Mouse (Mus musculus) stomach, postnatal 0 days (tissue): ENCODE results near the gene Wwc1. TPM values are rescaled to one million over a fixed set of nuclear protein-coding genes. Genes with fewer than 3 reads are reported as not detected.
A peak's percentile ranks its signal among the peaks of the same experiment; 100 is the strongest.

Experiments used
- ATAC-seq: fragments of 200-750 bp; cut with Nextera tagmentation; 2 replicates; pipeline ENCODE4 v1.8.0; 2017; ENCODE audit not compliant: low FRiP score, low TSS enrichment
- DNase-seq: peaks from one replicate; pipeline ENCODE4 v3.0.0-alpha.2; 2016; ENCODE audit warnings: low spot score
- H3K27ac ChIP-seq: fragments of 300-500 bp; sonication (generic); replicated peaks from 2 replicates; pipeline ENCODE4 v1.5.1; 2014; ENCODE audit warnings: mild to moderate bottlenecking, control low read depth
- H3K27me3 ChIP-seq: fragments of 300-500 bp; sonication (generic); 2 replicates; pipeline ENCODE4 v1.6.1; 2014; ENCODE audit warnings: low read length; ENCODE audit not compliant: control insufficient read depth, insufficient read depth
- H3K36me3 ChIP-seq: fragments of 300-500 bp; sonication (generic); 2 replicates; pipeline ENCODE4 v1.6.1; 2014; ENCODE audit warnings: low read length, mixed read lengths; ENCODE audit not compliant: control insufficient read depth, insufficient read depth
- H3K4me1 ChIP-seq: fragments of 300-500 bp; sonication (generic); replicated peaks from 2 replicates; pipeline ENCODE4 v1.6.1; 2014; ENCODE audit warnings: antibody characterized with exemption; ENCODE audit not compliant: control insufficient read depth, insufficient read depth
- H3K4me2 ChIP-seq: fragments of 300-500 bp; sonication (generic); replicated peaks from 2 replicates; pipeline ENCODE4 v1.6.1; 2014; ENCODE audit warnings: low read depth, mild to moderate bottlenecking, control low read depth, moderate library complexity
- H3K4me3 ChIP-seq: fragments of 300-500 bp; sonication (generic); 2 replicates; pipeline ENCODE4 v1.5.1; 2014; ENCODE audit warnings: low read depth, low read length, control low read depth
- H3K9ac ChIP-seq: fragments of 300-500 bp; sonication (generic); 2 replicates; pipeline ENCODE4 v1.6.1; 2014; ENCODE audit warnings: mild to moderate bottlenecking, low read length, control low read depth, mixed read lengths
- H3K9me3 ChIP-seq: fragments of 300-500 bp; sonication (generic); 2 replicates; pipeline ENCODE4 v1.6.1; 2016; ENCODE audit warnings: low read length; ENCODE audit not compliant: control insufficient read depth
- CTCF ChIP-seq: IDR thresholded peaks from 2 replicates; pipeline ENCODE4 v1.5.1; 2016; ENCODE audit warnings: antibody characterized with exemption, low read depth, mild to moderate bottlenecking, moderate library complexity
- EP300 ChIP-seq: optimal IDR thresholded peaks from 2 replicates; pipeline ENCODE3; 2016; ENCODE audit warnings: antibody characterized with exemption
- WGBS: fragments of 180-500 bp; shearing (Covaris S2); extraction: QIAGEN DNeasy Blood & Tissue Kit; methylation state at CpG from one replicate; pipeline ENCODE4 v1.1.7; 2014; 5-methylcytosine and 5-hydroxymethylcytosine counted together
- polyA plus RNA-seq: library from polyadenylated mRNA; unstranded; fragments of >200 nt; fragmentation: Nextera tagmentation; extraction: Ambion mirVana; gene quantifications from 2 replicates; pipeline ENCODE4 v1.2.1, GENCODE M21; 2015

Gene Wwc1
- polyA plus RNA-seq, 1 experiment from 2014 or later: 7.8 TPM

- Histone ChIP-seq H3K4me2 (no peak overlapping the region), H3K4me1 (no peaks in the 10 kb centered on the region), H3K4me3 (no peak overlapping the region), H3K27me3 (no peaks in the 10 kb centered on the region), H3K27ac (no peak overlapping the region), H3K36me3 (no peaks in the 10 kb centered on the region), H3K9ac (no peak overlapping the region), H3K9me3 (no peaks in the 10 kb centered on the region)
- DNase-seq (no peak), ATAC-seq (no peak)
- TF ChIP-seq CTCF (no peak), EP300 (no peak)
- WGBS: 66% methylated on average over 4 of the region's 4 CpGs
These were observed 9.6 kb upstream of the Wwc1 start for GRCm38 (mm10) chr11:35989967-35990366.

GRCm38 (mm10) chr11:35985841-35986393 is 5.6 kb upstream of the Wwc1 start:
- DNase-seq (peak; percentile 68), ATAC-seq (peak; percentile 59)
- Histone ChIP-seq H3K9me3 (no peaks in the 10 kb centered on the region), H3K27me3 (no peaks in the 10 kb centered on the region), H3K4me2 (peak overlapping the region; percentile 49), H3K36me3 (no peaks in the 10 kb centered on the region), H3K27ac (no peak overlapping the region), H3K9ac (no peak overlapping the region), H3K4me1 (no peaks in the 10 kb centered on the region), H3K4me3 (no peak overlapping the region; the same call in 1 of the 2 replicates)
- TF ChIP-seq EP300: no peak
- peak; percentile 73 for TF ChIP-seq CTCF
- WGBS: under 1% methylated on average over 19 of the region's 19 CpGs

GRCm38 (mm10) chr11:35982734-35983133 is 2.4 kb upstream of the Wwc1 start:
- Histone ChIP-seq H3K27me3 (no peaks in the 10 kb centered on the region), H3K9ac (no peak overlapping the region), H3K4me3 (no peak overlapping the region), H3K27ac (no peak overlapping the region), H3K9me3 (no peaks in the 10 kb centered on the region), H3K4me1 (no peaks in the 10 kb centered on the region), H3K4me2 (no peak overlapping the region), H3K36me3 (no peaks in the 10 kb centered on the region)
- TF ChIP-seq EP300 (no peak), CTCF (no peak)
- DNase-seq: no peak
- ATAC-seq: no peak
- 64% methylated on average over 3 of the region's 3 CpGs for WGBS

- Histone ChIP-seq H3K4me3 (peak overlapping the region; percentile 63), H3K4me1 (no peaks in the 10 kb centered on the region), H3K4me2 (peak overlapping the region; percentile 88), H3K27me3 (no peaks in the 10 kb centered on the region), H3K36me3 (no peaks in the 10 kb centered on the region), H3K9me3 (no peaks in the 10 kb centered on the region), H3K27ac (peak overlapping the region; percentile 78), H3K9ac (peak overlapping the region; percentile 75)
- ATAC-seq: peak; percentile 38
- no peak for TF ChIP-seq EP300
- TF ChIP-seq CTCF: no peak
- 1% methylated on average over 30 of the region's 66 CpGs for WGBS
- DNase-seq: peak; percentile 59
These were observed 455 bp downstream of the Wwc1 start for GRCm38 (mm10) chr11:35979733-35980410.

GRCm38 (mm10) chr11:35979266-35979732 is 1.0 kb downstream of the Wwc1 start:
- Histone ChIP-seq H3K9me3 (no peaks in the 10 kb centered on the region), H3K4me1 (no peaks in the 10 kb centered on the region), H3K27ac (peak overlapping the region; percentile 78), H3K4me2 (peak overlapping the region; percentile 88), H3K27me3 (no peaks in the 10 kb centered on the region), H3K4me3 (peak overlapping the region; percentile 63), H3K36me3 (no peaks in the 10 kb centered on the region), H3K9ac (peak overlapping the region; percentile 75)
- 2% methylated on average over 12 of the region's 12 CpGs for WGBS
- TF ChIP-seq CTCF: no peak
- ATAC-seq (no peak), DNase-seq (peak; percentile 73)

- DNase-seq: no peak
- no peak overlapping the region for H3K4me2 ChIP-seq
- no peaks in the 10 kb centered on the region for H3K4me1 ChIP-seq
- H3K9me3 ChIP-seq: no peaks in the 10 kb centered on the region
- 83% methylated on average over 3 of the region's 3 CpGs for WGBS
- no peak overlapping the region for H3K9ac ChIP-seq
- no peak overlapping the region for H3K27ac ChIP-seq
- no peak for ATAC-seq
- no peak for TF ChIP-seq CTCF
- no peak for TF ChIP-seq EP300
- no peak overlapping the region for H3K4me3 ChIP-seq
- no peaks in the 10 kb centered on the region for H3K36me3 ChIP-seq
- H3K27me3 ChIP-seq: no peaks in the 10 kb centered on the region
These were observed 2.5 kb downstream of the Wwc1 start for GRCm38 (mm10) chr11:35977796-35978195.
